Mouse (Mus musculus) midbrain, embryonic 12.5 days (tissue): ENCODE data around the gene Ehhadh. TPM values are rescaled to one million over a fixed set of nuclear protein-coding genes. Genes with fewer than 3 reads are reported as not detected.

Source experiments
- ATAC-seq: fragments of 200-750 bp; cut with Nextera tagmentation; 2 replicates; pipeline ENCODE4 v1.8.0; 2017; ENCODE audit warnings: low read depth, moderate TSS enrichment, moderate library complexity; ENCODE audit not compliant: low FRiP score
- H3K27ac ChIP-seq: fragments of 300-500 bp; sonication (generic); replicated peaks from 2 replicates; pipeline ENCODE4 v1.5.1; 2016; ENCODE audit warnings: mild to moderate bottlenecking
- H3K27me3 ChIP-seq: fragments of 300-500 bp; sonication (generic); 2 replicates; pipeline ENCODE4 v1.6.1; 2016; ENCODE audit warnings: mild to moderate bottlenecking
- H3K36me3 ChIP-seq: fragments of 300-500 bp; sonication (generic); 2 replicates; pipeline ENCODE4 v1.6.1; 2016
- H3K4me1 ChIP-seq: fragments of 300-500 bp; sonication (generic); 2 replicates; pipeline ENCODE4 v1.6.1; 2016
- H3K4me2 ChIP-seq: fragments of 300-500 bp; sonication (generic); replicated peaks from 2 replicates; pipeline ENCODE4 v1.6.1; 2016; ENCODE audit warnings: mild to moderate bottlenecking, moderate library complexity
- H3K4me3 ChIP-seq: fragments of 300-500 bp; sonication (generic); 2 replicates; pipeline ENCODE4 v1.5.1; 2016; ENCODE audit warnings: mild to moderate bottlenecking
- H3K9ac ChIP-seq: fragments of 300-500 bp; sonication (generic); replicated peaks from 2 replicates; pipeline ENCODE4 v1.6.1; 2016; ENCODE audit warnings: mild to moderate bottlenecking, moderate library complexity
- H3K9me3 ChIP-seq: fragments of 300-500 bp; sonication (generic); 2 replicates; pipeline ENCODE4 v1.6.1; 2016; ENCODE audit warnings: mild to moderate bottlenecking
- WGBS: fragments of 180-500 bp; shearing (Covaris S2); methylation state at CpG from one replicate; pipeline ENCODE4 v1.1.7; 2016; 5-methylcytosine and 5-hydroxymethylcytosine counted together
- polyA plus RNA-seq: library from polyadenylated mRNA; unstranded; fragments of >200 nt; fragmentation: Nextera tagmentation; extraction: Ambion mirVana; gene quantifications from 2 replicates; pipeline ENCODE4 v1.2.1, GENCODE M21; 2016

Ehhadh gene
- 1.9 and 2.0 TPM in 2 replicates for polyA plus RNA-seq

- 0 out of 2 replicates have a peak, but pooled peaks cover 4% of the 10 kb centered on the region for H3K27me3 ChIP-seq
- no peaks in the 10 kb centered on the region for H3K36me3 ChIP-seq
- peak within 1 kb of the TSS; percentile 58 for H3K9ac ChIP-seq
- 9% methylated on average over 28 of the region's 28 CpGs for WGBS
- peak within 1 kb of the TSS; percentile 48 for H3K4me3 ChIP-seq
- peaks cover 12% of the 10 kb centered on the region for H3K4me1 ChIP-seq
- no peak within 1 kb of the TSS for H3K27ac ChIP-seq
- peak; percentile 92 for ATAC-seq
- H3K9me3 ChIP-seq: no peaks in the 10 kb centered on the region
- peak within 1 kb of the TSS; percentile 69 for H3K4me2 ChIP-seq
These were observed at the start of gene Ehhadh for GRCm38 (mm10) chr16:21787516-21788353. Gene Ehhadh, minus strand, starts transcription at chr16:21787807.

DNA sequence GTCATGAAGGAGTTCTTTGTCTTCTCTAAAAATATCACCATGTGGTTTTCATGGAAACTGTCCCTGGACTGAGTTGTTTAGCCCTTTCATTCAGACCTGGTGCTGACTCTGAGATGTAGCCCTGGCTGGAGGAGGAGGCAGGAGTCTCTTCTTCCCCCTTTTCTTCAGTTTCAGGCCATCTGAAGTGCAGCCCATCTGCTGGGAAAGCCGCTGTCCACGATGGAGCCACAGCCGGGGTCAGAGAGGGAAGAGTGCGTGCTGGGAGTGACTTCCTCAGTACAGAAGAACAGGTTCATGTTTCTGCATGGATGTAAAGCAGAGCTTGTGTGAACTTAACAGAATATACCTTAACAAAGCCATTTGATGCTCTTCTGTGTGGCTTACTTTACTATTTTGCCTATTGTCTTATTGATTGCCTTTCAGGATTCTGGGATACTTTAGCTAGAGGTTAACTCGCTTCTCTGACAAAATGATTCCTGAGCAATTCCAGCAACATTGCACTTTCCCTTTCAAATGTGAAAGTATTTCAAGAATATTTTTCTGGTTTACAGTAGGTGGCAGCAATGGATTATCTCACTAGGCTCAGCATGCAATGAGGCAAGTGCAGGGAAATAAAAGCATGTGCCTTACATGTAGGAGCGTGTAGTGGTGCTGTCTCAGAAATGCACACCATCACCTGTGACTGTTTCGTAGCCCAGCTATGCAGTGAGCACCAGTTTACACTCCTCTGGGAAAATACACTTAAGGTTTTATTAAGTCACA lies 48.9 kb upstream of the Ehhadh start:
- 68% methylated on average over 7 of the region's 7 CpGs for WGBS
- Histone ChIP-seq H3K9me3 (no peaks in the 10 kb centered on the region), H3K36me3 (no peaks in the 10 kb centered on the region), H3K4me1 (no peaks in the 10 kb centered on the region), H3K4me2 (no peak overlapping the region), H3K9ac (no peak overlapping the region), H3K27me3 (no peaks in the 10 kb centered on the region), H3K27ac (no peak overlapping the region), H3K4me3 (no peak overlapping the region)
- no peak for ATAC-seq

DNA sequence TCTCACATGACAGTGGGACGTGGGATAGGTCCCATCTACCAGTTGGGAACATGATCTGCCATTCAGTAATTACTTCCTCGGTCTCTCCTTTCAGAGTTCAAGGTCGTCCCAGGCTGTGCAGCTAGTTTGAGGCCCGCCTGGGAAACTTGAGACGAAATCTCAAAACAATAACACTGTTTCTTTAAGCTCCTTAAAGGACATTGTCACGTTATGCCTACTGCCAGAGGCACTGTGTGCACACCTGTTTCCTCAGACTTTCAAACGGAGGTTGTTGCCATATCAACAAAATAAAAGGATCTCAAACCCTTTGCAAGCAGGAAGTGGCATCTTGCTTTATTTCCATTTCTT lies 48.0 kb upstream of the Ehhadh start:
- H3K27me3 ChIP-seq: no peaks in the 10 kb centered on the region
- H3K36me3 ChIP-seq: no peaks in the 10 kb centered on the region
- H3K27ac ChIP-seq: no peak overlapping the region
- no peaks in the 10 kb centered on the region for H3K4me1 ChIP-seq
- H3K9me3 ChIP-seq: no peaks in the 10 kb centered on the region
- no peak overlapping the region for H3K4me3 ChIP-seq
- H3K4me2 ChIP-seq: no peak overlapping the region
- ATAC-seq: no peak
- H3K9ac ChIP-seq: no peak overlapping the region
- WGBS: 48% methylated on average over 7 of the region's 7 CpGs

DNA sequence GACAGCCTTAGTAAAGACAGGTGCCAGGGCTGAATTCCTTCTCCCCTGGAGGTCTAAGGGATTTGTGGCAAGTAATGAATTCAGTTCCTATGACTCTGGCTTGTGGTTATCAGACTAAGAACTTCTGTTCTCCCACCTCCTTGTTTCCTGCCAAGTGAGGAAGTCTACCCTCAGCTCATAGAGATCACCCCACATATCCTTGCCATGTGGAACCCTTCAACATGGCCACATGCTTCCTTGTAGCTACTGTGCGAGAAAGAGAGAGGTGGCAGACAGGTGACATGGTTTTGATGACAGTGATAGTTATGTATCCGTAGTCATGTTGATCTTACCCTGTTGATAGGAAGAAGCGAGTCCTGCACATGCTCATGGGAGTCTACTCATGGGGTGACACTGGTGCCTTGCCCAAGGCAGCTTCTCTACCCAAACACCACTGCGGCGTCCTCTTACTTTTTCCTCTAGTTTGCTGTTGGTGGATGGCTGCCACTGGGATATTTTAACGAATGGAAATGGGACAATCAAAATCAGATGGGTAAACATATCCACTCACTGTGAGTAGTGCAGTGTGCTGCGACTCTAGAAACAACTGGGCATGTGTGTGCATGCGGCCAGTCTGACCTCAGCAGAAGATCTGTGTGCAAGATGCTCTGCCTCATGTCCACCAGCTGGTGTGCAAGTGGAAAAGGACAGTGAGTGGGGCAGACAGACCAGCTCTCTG lies 47.4 kb upstream of the Ehhadh start:
- Histone ChIP-seq H3K9ac (no peak overlapping the region), H3K27ac (no peak overlapping the region), H3K4me1 (no peaks in the 10 kb centered on the region), H3K36me3 (no peaks in the 10 kb centered on the region), H3K4me2 (no peak overlapping the region), H3K9me3 (no peaks in the 10 kb centered on the region), H3K27me3 (no peaks in the 10 kb centered on the region), H3K4me3 (no peak overlapping the region)
- 87% methylated on average over 8 of the region's 8 CpGs for WGBS
- ATAC-seq: no peak

DNA sequence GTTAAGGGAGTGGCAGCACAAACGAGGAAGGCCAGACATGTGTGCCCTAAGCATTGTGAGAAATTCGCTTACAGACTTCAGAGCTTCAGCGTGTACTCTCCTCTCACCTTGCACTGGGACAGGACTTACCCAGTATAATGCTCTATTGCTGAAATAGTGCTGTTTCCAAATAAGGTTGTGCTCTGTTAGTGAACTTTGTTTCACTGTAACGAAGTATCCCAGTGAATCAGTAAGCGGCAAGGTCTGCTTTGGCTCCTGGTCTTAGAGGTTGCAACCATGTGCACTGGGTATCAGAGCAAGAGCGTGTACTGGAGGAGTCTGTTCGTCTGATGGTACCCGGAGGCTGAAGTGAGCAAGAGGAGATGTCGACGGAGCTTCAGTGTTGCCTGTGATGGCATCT lies 46.4 kb upstream of the Ehhadh start:
- Histone ChIP-seq H3K4me3 (no peak overlapping the region), H3K27me3 (no peaks in the 10 kb centered on the region), H3K9me3 (no peaks in the 10 kb centered on the region), H3K4me1 (no peaks in the 10 kb centered on the region), H3K27ac (no peak overlapping the region), H3K4me2 (no peak overlapping the region), H3K9ac (no peak overlapping the region), H3K36me3 (no peaks in the 10 kb centered on the region)
- 74% methylated on average over 10 of the region's 10 CpGs for WGBS
- no peak for ATAC-seq

GRCm38 (mm10) chr16:21833469-21833868 lies 45.9 kb upstream of the Ehhadh start:
- no peaks in the 10 kb centered on the region for H3K9me3 ChIP-seq
- H3K27ac ChIP-seq: no peak overlapping the region
- no peaks in the 10 kb centered on the region for H3K27me3 ChIP-seq
- no peak overlapping the region for H3K4me2 ChIP-seq
- H3K36me3 ChIP-seq: no peaks in the 10 kb centered on the region
- ATAC-seq: no peak
- H3K9ac ChIP-seq: no peak overlapping the region
- H3K4me1 ChIP-seq: no peaks in the 10 kb centered on the region
- no peak overlapping the region for H3K4me3 ChIP-seq
- 63% methylated on average over 1 of the region's 1 CpGs for WGBS

DNA sequence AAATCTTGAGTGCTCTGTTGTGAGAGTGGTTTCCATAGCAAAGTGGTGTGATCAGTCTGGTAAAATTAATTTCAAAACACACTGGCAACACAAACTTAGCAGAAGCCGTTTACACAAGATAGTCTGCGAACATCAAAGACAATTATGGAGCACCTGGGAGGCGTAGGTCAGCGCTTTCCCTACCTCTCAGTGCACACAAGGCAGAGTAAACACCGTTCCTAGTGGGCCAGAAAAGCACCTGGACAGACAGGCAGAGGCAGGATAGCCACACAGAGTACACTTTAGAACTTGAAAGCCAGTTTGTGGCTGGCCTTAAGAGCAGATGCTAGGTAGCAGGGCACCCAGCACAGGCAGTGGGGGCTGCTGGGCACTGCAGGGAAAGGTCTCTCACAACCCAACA lies 44.2 kb upstream of the Ehhadh start:
- Histone ChIP-seq H3K36me3 (no peaks in the 10 kb centered on the region), H3K4me3 (no peak overlapping the region), H3K27me3 (no peaks in the 10 kb centered on the region), H3K4me1 (no peaks in the 10 kb centered on the region), H3K9ac (no peak overlapping the region), H3K9me3 (no peaks in the 10 kb centered on the region), H3K27ac (no peak overlapping the region), H3K4me2 (no peak overlapping the region)
- ATAC-seq: no peak
- WGBS: 85% methylated on average over 5 of the region's 5 CpGs

DNA sequence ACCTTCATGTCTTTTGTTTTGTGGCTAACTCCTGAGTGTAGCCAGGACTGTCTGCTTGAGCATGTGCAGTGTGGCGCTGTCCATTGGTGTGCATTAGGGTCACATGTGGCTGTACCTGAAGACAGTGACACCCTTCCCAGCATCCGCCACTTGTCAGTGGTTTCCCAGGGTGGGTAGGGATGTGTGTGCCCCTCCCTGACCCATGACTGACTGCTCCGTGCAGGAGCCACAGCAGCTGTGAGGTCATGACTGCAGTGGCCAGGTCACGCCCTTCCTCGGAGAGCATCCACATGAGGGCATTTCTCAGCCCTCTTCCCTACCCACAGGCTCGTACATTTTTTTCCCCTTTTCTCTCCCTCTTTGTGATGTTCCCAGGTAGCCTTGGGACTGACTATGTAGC lies 43.2 kb upstream of the Ehhadh start:
- Histone ChIP-seq H3K9me3 (no peaks in the 10 kb centered on the region), H3K4me1 (no peaks in the 10 kb centered on the region), H3K36me3 (no peaks in the 10 kb centered on the region), H3K4me3 (no peak overlapping the region), H3K4me2 (no peak overlapping the region), H3K27me3 (no peaks in the 10 kb centered on the region), H3K27ac (no peak overlapping the region), H3K9ac (no peak overlapping the region)
- no peak for ATAC-seq
- WGBS: 71% methylated on average over 6 of the region's 6 CpGs

- Histone ChIP-seq H3K4me1 (no peaks in the 10 kb centered on the region), H3K9ac (no peak overlapping the region), H3K27me3 (no peaks in the 10 kb centered on the region), H3K4me2 (no peak overlapping the region), H3K4me3 (no peak overlapping the region), H3K36me3 (no peaks in the 10 kb centered on the region), H3K9me3 (no peaks in the 10 kb centered on the region), H3K27ac (no peak overlapping the region)
- no peak for ATAC-seq
- WGBS: 47% methylated on average over 5 of the region's 5 CpGs
These were observed 42.1 kb upstream of the Ehhadh start for GRCm38 (mm10) chr16:21829711-21830110.

GRCm38 (mm10) chr16:21827581-21827980 lies 40.0 kb upstream of the Ehhadh start:
- Histone ChIP-seq H3K4me1 (no peaks in the 10 kb centered on the region), H3K27me3 (no peaks in the 10 kb centered on the region), H3K36me3 (no peaks in the 10 kb centered on the region), H3K4me3 (no peak overlapping the region), H3K9me3 (no peaks in the 10 kb centered on the region), H3K27ac (no peak overlapping the region), H3K9ac (no peak overlapping the region), H3K4me2 (no peak overlapping the region)
- 70% methylated on average over 4 of the region's 4 CpGs for WGBS
- no peak for ATAC-seq

GRCm38 (mm10) chr16:21827153-21827552 lies 39.5 kb upstream of the Ehhadh start:
- Histone ChIP-seq H3K4me2 (no peak overlapping the region), H3K4me1 (no peaks in the 10 kb centered on the region), H3K36me3 (no peaks in the 10 kb centered on the region), H3K9ac (no peak overlapping the region), H3K27ac (no peak overlapping the region), H3K27me3 (no peaks in the 10 kb centered on the region), H3K9me3 (no peaks in the 10 kb centered on the region), H3K4me3 (no peak overlapping the region)
- 80% methylated on average over 4 of the region's 4 CpGs for WGBS
- no peak for ATAC-seq

- no peak overlapping the region for H3K4me3 ChIP-seq
- H3K4me2 ChIP-seq: no peak overlapping the region
- H3K9ac ChIP-seq: no peak overlapping the region
- no peaks in the 10 kb centered on the region for H3K27me3 ChIP-seq
- 76% methylated on average over 9 of the region's 9 CpGs for WGBS
- no peaks in the 10 kb centered on the region for H3K9me3 ChIP-seq
- ATAC-seq: no peak
- H3K27ac ChIP-seq: no peak overlapping the region
- no peaks in the 10 kb centered on the region for H3K4me1 ChIP-seq
- no peaks in the 10 kb centered on the region for H3K36me3 ChIP-seq
These were observed 38.0 kb upstream of the Ehhadh start for GRCm38 (mm10) chr16:21825612-21826031.
